Mouse (Mus musculus) CH12.LX (cell line): Measurements from ENCODE around the gene Myt1l.

Experiments used
- CHD2 ChIP-seq: IDR thresholded peaks from 2 replicates; pipeline ENCODE4 v1.6.1; 2011; ENCODE audit warnings: low read length, improper control_type of control experiment
- EP300 ChIP-seq: IDR thresholded peaks from 2 replicates; pipeline ENCODE4 v1.6.1; 2011; ENCODE audit warnings: low read length, improper control_type of control experiment
- GABPA ChIP-seq: IDR thresholded peaks from 2 replicates; pipeline ENCODE4 v1.6.1; 2012; ENCODE audit warnings: low read depth, low read length, improper control_type of control experiment, inconsistent platforms; ENCODE audit not compliant: insufficient replicate concordance
- KAT2A ChIP-seq: IDR thresholded peaks from 2 replicates; pipeline ENCODE4 v1.6.1; 2012; ENCODE audit warnings: low read length, improper control_type of control experiment, inconsistent platforms; ENCODE audit not compliant: insufficient replicate concordance
- POLR2A ChIP-seq: IDR thresholded peaks from 2 replicates; pipeline ENCODE4 v1.6.1; 2011; ENCODE audit warnings: low read depth, mild to moderate bottlenecking, improper control_type of control experiment, low read length
- POLR2AphosphoS2 ChIP-seq: IDR thresholded peaks from 2 replicates; pipeline ENCODE4 v1.6.1; 2011; ENCODE audit warnings: low read depth, low read length, improper control_type of control experiment
- SIN3A ChIP-seq: IDR thresholded peaks from 2 replicates; pipeline ENCODE4 v1.6.1; 2012; ENCODE audit warnings: low read length, improper control_type of control experiment, inconsistent platforms
- TBP ChIP-seq: conservative IDR thresholded peaks from 2 replicates; pipeline ENCODE4 v1.6.1; 2011; ENCODE audit warnings: low read depth, low read length, improper control_type of control experiment
- TCF12 ChIP-seq: IDR thresholded peaks from 2 replicates; pipeline ENCODE4 v1.6.1; 2014; ENCODE audit warnings: low read depth, mild to moderate bottlenecking, inconsistent platforms, low read length, improper control_type of control experiment

DNA sequence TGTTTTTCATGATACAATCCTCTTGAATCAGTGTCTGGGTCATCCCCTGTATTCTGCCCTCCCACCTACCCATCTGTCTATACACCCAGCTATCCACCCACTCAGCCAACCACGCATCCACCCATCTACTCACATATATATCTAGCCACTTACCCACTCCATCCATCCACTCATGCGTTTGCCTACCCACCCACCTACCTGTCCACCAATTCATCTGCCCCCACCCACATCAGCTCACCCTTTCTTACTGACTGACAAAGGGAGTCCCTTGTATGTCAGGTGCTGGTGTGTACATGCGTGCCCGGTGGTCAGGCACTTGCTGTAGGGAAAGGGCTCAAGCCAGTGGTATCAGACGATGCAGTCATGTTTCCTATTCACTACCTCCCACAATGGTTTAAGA is 423.3 kb downstream of the Myt1l start:
- TF ChIP-seq POLR2A (no peak), KAT2A (no peak), GABPA (no peak), EP300 (no peak), SIN3A (no peak), CHD2 (no peak), TBP (no peak), POLR2AphosphoS2 (no peak), TCF12 (no peak)
